In the genomic region with DNA sequence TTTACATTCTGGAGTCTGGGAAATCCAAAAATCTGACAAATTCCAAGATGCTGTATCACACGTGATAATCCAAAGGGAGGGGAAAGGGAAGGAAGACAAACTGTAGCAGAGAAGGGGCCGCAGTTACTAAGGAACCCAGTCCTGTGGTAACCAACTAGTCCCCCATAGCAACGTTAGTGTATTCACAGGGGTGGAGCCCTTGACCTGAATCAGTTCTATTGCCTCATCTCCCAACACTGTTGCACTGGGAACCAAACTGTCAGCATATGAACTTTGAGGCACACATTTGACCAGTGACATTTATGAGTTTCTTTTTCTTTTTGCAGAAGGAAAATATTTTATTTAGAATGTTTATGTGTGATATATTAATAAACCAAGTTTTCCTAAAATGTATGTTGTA, we compare ENCODE assay signal across 27 mouse cellular contexts. TPM values are rescaled to one million over a fixed set of nuclear protein-coding genes. Genes with fewer than 3 reads are reported as not detected.
A peak's percentile ranks its signal among the peaks of the same experiment; 100 is the strongest.
DNase-seq lines count a peak whose midpoint lies in the region; ATAC-seq and TF ChIP-seq lines count a peak whose summit lies in the region.
"Had no signal": no experiment of that assay in that cellular context is flagged by ENCODE, and none has a peak within 500 bp of the region (broad histone marks: within the 10 kb centered on the region; RNA-seq: fewer than 3 reads in every experiment).

No protein-coding gene starts in this region.

- no peaks in the 10 kb centered on the region for H3K9me3 ChIP-seq in liver, postnatal 0 days (ENCODE audit: low read length)
- no peaks in the 10 kb centered on the region for H3K9me3 ChIP-seq in hindbrain, embryonic 10.5 days
- H3K9me3 ChIP-seq: embryonic facial prominence, embryonic 10.5 days; embryonic facial prominence, embryonic 13.5 days; forebrain, embryonic 13.5 days; heart, embryonic 13.5 days; hindbrain, embryonic 12.5 days; hindbrain, embryonic 15.5 days; intestine, embryonic 15.5 days had no signal

- H3K36me3 ChIP-seq in liver, postnatal 0 days (replicated peaks; ENCODE audit: insufficient read depth, low read length) = no peaks in the 10 kb centered on the region
- no peaks in the 10 kb centered on the region for H3K36me3 ChIP-seq in hindbrain, embryonic 10.5 days
- H3K36me3 ChIP-seq: embryonic facial prominence, embryonic 10.5 days; embryonic facial prominence, embryonic 13.5 days; heart, embryonic 13.5 days; hindbrain, embryonic 12.5 days; hindbrain, embryonic 15.5 days; intestine, embryonic 15.5 days had no signal

- no peak overlapping the region for H3K27ac ChIP-seq in liver, postnatal 0 days (ENCODE audit: low read depth)
- H3K27ac ChIP-seq in hindbrain, embryonic 10.5 days = no peak overlapping the region
- H3K27ac ChIP-seq: embryonic facial prominence, embryonic 10.5 days; embryonic facial prominence, embryonic 13.5 days; forebrain, embryonic 13.5 days; gastrocnemius, adult 2 months; heart, embryonic 13.5 days; hindbrain, embryonic 12.5 days; hindbrain, embryonic 15.5 days; intestine, embryonic 15.5 days had no signal

- 31% methylated on average over 3 of the region's 3 CpGs for WGBS in liver, postnatal 0 days (ENCODE audit: insufficient replicate concordance)
- WGBS in hindbrain, embryonic 10.5 days = 71% methylated on average over 3 of the region's 3 CpGs

- H3K9ac ChIP-seq in liver, postnatal 0 days (replicated peaks) = no peak overlapping the region
- H3K9ac ChIP-seq: embryonic facial prominence, embryonic 13.5 days; forebrain, embryonic 13.5 days; heart, embryonic 13.5 days; hindbrain, embryonic 12.5 days; hindbrain, embryonic 15.5 days; intestine, embryonic 15.5 days had no signal

- no peak overlapping the region for H3K4me3 ChIP-seq in liver, postnatal 0 days (ENCODE audit: low read depth, low read length)
- H3K4me3 ChIP-seq in hindbrain, embryonic 10.5 days = no peak overlapping the region
- H3K4me3 ChIP-seq: embryonic facial prominence, embryonic 10.5 days; embryonic facial prominence, embryonic 13.5 days; erythroblast, embryonic 14.5 days; forebrain, embryonic 13.5 days; gastrocnemius, adult 2 months; heart, embryonic 13.5 days; hindbrain, embryonic 12.5 days; hindbrain, embryonic 15.5 days; intestine, embryonic 15.5 days had no signal

- no peak for TF ChIP-seq CTCF in liver, postnatal 0 days (IDR thresholded peaks at IDR 0.05; ENCODE audit: low read depth)

- peak; percentile 78 for ATAC-seq in liver, postnatal 0 days
- peak; percentile 49 for ATAC-seq in megakaryocyte, adult 5-6 weeks (ENCODE audit: poor library complexity, severe bottlenecking)
- ATAC-seq in neutrophil, adult 5-6 weeks (ENCODE audit: extremely low read depth, insufficient number of reproducible peaks, low FRiP score, poor library complexity, severe bottlenecking) = peak; percentile 31; the same call in 1 of the 2 replicates
- ATAC-seq: forebrain, embryonic 13.5 days; forebrain, embryonic 16.5 days; intestine, embryonic 15.5 days had no signal

- H3K4me1 ChIP-seq in liver, postnatal 0 days (ENCODE audit: insufficient read depth) = peaks cover 10% of the 10 kb centered on the region
- H3K4me1 ChIP-seq in hindbrain, embryonic 10.5 days (replicated peaks) = peaks cover 10% of the 10 kb centered on the region
- H3K4me1 ChIP-seq: forebrain, embryonic 13.5 days; intestine, embryonic 15.5 days had no signal

- peak; percentile 46 for DNase-seq in adrenal gland, adult 2 months
- no peak for DNase-seq in adrenal gland, postnatal 25 days
- DNase-seq in liver, postnatal 0 days = no peak
- no peak for DNase-seq in liver
- no peak for DNase-seq in frontal cortex, postnatal 36 days (ENCODE audit: low spot score in 2 of 2)
- DNase-seq in hindbrain, embryonic 10.5 days (ENCODE audit: low spot score) = no peak
- DNase-seq: cerebellum, adult 18-20 months; cerebellum, adult 9-10 months; cerebellum, postnatal 14 days; embryo, embryonic 11 days; gastrocnemius, adult 2 months; gastrocnemius, postnatal 14 days; heart, adult 18-20 months; heart, postnatal 14 days; heart, postnatal 4 days; kidney, adult 11 months had no signal

- H3K4me2 ChIP-seq in liver, postnatal 0 days (ENCODE audit: low read depth, low read length) = no peak overlapping the region
- H3K4me2 ChIP-seq: embryonic facial prominence, embryonic 13.5 days; forebrain, embryonic 13.5 days; heart, embryonic 13.5 days; hindbrain, embryonic 12.5 days; hindbrain, embryonic 15.5 days; intestine, embryonic 15.5 days had no signal

- TF ChIP-seq EP300 in liver, postnatal 0 days (IDR thresholded peaks at IDR 0.05; ENCODE audit: low read depth) = no peak

- no peaks in the 10 kb centered on the region for H3K27me3 ChIP-seq in liver, postnatal 0 days (ENCODE audit: insufficient read depth, low read length)
- no peaks in the 10 kb centered on the region for H3K27me3 ChIP-seq in hindbrain, embryonic 10.5 days (ENCODE audit: insufficient read depth, poor library complexity, severe bottlenecking)
- H3K27me3 ChIP-seq: embryonic facial prominence, embryonic 13.5 days; forebrain, embryonic 13.5 days; heart, embryonic 13.5 days; hindbrain, embryonic 12.5 days; hindbrain, embryonic 15.5 days; intestine, embryonic 15.5 days had no signal

RNA-seq across cellular contexts. Expression of a gene that starts 16.5 kb away (rescaled TPM):
- 10 to 100 TPM; 31.1 to 40.7 TPM for total RNA-seq in adrenal gland, adult 2 months (2021)
- polyA plus RNA-seq in adrenal gland, adult 2 months (2012; rRNA removed) = 8.9 and 16.4 TPM in 2 replicates
- 30.1 and 40.7 TPM in 2 replicates for total RNA-seq in adrenal gland, postnatal 25 days (2021)
- 17.0 and 18.6 TPM in 2 replicates for polyA plus RNA-seq in liver, postnatal 0 days (2015; fragmentation: Nextera tagmentation; extraction: Ambion mirVana)
- 26.1 and 26.7 TPM in 2 replicates for total RNA-seq in megakaryocyte, adult 5-6 weeks (2015)
- 22.3 and 23.1 TPM in 2 replicates for total RNA-seq in megakaryocyte, adult 5-6 weeks (2017)
- total RNA-seq in neutrophil, adult 5-6 weeks (2017) = 168 and 183 TPM in 2 replicates
- 2.2 and 2.7 TPM in 2 replicates for polyA plus RNA-seq in hindbrain, embryonic 10.5 days (2016; fragmentation: Nextera tagmentation; extraction: Ambion mirVana)
- polyA plus RNA-seq: erythroblast, embryonic 14.5 days had no signal
